Mouse (Mus musculus) gastrocnemius, adult 2 months (tissue): ENCODE results near the gene Htr2a. TPM values are rescaled to one million over a fixed set of nuclear protein-coding genes. Genes with fewer than 3 reads are reported as not detected.
A peak's percentile ranks its signal among the peaks of the same experiment; 100 is the strongest.

Experiments
- DNase-seq: peaks from one replicate; pipeline ENCODE4 v3.0.0; 2022
- H3K27ac ChIP-seq: fragments of 200-600 bp; 2 replicates; pipeline ENCODE4 v1.8.1; 2022; ENCODE audit warnings: mild to moderate bottlenecking
- H3K4me3 ChIP-seq: fragments of 200-600 bp; 2 replicates; pipeline ENCODE4 v1.8.1; 2022; ENCODE audit warnings: mild to moderate bottlenecking, moderate library complexity
- CTCF ChIP-seq: fragments of 200-600 bp; IDR thresholded peaks from 2 replicates; pipeline ENCODE4 v1.8.1; 2022; ENCODE audit warnings: antibody characterized with exemption, mild to moderate bottlenecking, moderate library complexity
- intact Hi-C: fragments of 180-260 bp; cut with DNase I; formaldehyde crosslinking; loops from one replicate; pipeline ENCODE4 v1.15.1; 2025
- total RNA-seq, 2 experiments: library from RNA; stranded (reverse); gene quantifications; 2 replicates each; pipeline ENCODE4 v1.2.3; 2021

The Htr2a gene
- total RNA-seq, 2 experiments from 2014 or later, result 0.15 to 0.20 TPM

- H3K27ac ChIP-seq, result no peak overlapping the region
- no peak for DNase-seq
- H3K4me3 ChIP-seq, result no peak overlapping the region
- no peak for TF ChIP-seq CTCF
- intact Hi-C loops, result no loop called here
These were observed 16.6 kb downstream of the Htr2a start for GRCm38 (mm10) chr14:74657227-74657626.

- intact Hi-C loops, result no loop called here
- DNase-seq, result no peak
- Histone ChIP-seq H3K4me3 (no peak overlapping the region), H3K27ac (no peak overlapping the region)
- TF ChIP-seq CTCF, result no peak
These were observed 18.8 kb downstream of the Htr2a start for GRCm38 (mm10) chr14:74659411-74659841.

GRCm38 (mm10) chr14:74672137-74673019 is 31.7 kb downstream of the Htr2a start:
- Histone ChIP-seq H3K4me3 (no peak overlapping the region), H3K27ac (no peak overlapping the region)
- no peak for TF ChIP-seq CTCF
- no peak for DNase-seq
- intact Hi-C loops, result no loop called here

- intact Hi-C loops, result no loop called here
- H3K4me3 ChIP-seq, result no peak overlapping the region
- DNase-seq, result no peak
- H3K27ac ChIP-seq, result no peak overlapping the region
- no peak for TF ChIP-seq CTCF
These were observed 32.3 kb downstream of the Htr2a start for GRCm38 (mm10) chr14:74673020-74673350.

- DNase-seq, result no peak
- intact Hi-C loops, result no loop called here
- Histone ChIP-seq H3K27ac (no peak overlapping the region), H3K4me3 (no peak overlapping the region)
- TF ChIP-seq CTCF, result no peak
These were observed 32.9 kb downstream of the Htr2a start for GRCm38 (mm10) chr14:74673584-74673983.

GRCm38 (mm10) chr14:74679841-74680240 is 39.2 kb downstream of the Htr2a start:
- intact Hi-C loops, result no loop called here
- no peak overlapping the region for H3K4me3 ChIP-seq
- DNase-seq, result no peak
- TF ChIP-seq CTCF, result no peak
- H3K27ac ChIP-seq, result no peak overlapping the region

GRCm38 (mm10) chr14:74684298-74684978 is 43.8 kb downstream of the Htr2a start:
- H3K27ac ChIP-seq, result no peak overlapping the region
- H3K4me3 ChIP-seq, result no peak overlapping the region
- no peak for DNase-seq
- no peak for TF ChIP-seq CTCF
- intact Hi-C loops, result no loop called here

GRCm38 (mm10) chr14:74691963-74692362 is 51.3 kb downstream of the Htr2a start:
- intact Hi-C loops, result no loop called here
- H3K4me3 ChIP-seq, result no peak overlapping the region
- no peak for TF ChIP-seq CTCF
- no peak overlapping the region for H3K27ac ChIP-seq
- no peak for DNase-seq

- Histone ChIP-seq H3K4me3 (no peak overlapping the region), H3K27ac (no peak overlapping the region)
- no peak for DNase-seq
- intact Hi-C loops, result no loop called here
- TF ChIP-seq CTCF, result no peak
These were observed 56.1 kb downstream of the Htr2a start for GRCm38 (mm10) chr14:74696766-74697165.

GRCm38 (mm10) chr14:74697432-74697831 is 56.8 kb downstream of the Htr2a start:
- H3K27ac ChIP-seq, result no peak overlapping the region
- TF ChIP-seq CTCF, result no peak
- no peak for DNase-seq
- intact Hi-C loops, result no loop called here
- H3K4me3 ChIP-seq, result no peak overlapping the region

GRCm38 (mm10) chr14:74699241-74699640 is 58.6 kb downstream of the Htr2a start:
- TF ChIP-seq CTCF, result no peak
- intact Hi-C loops, result no loop called here
- no peak overlapping the region for H3K4me3 ChIP-seq
- H3K27ac ChIP-seq, result no peak overlapping the region
- no peak for DNase-seq

- Histone ChIP-seq H3K4me3 (no peak overlapping the region), H3K27ac (no peak overlapping the region)
- intact Hi-C loops, result loop anchor here (10.0 kb wide), 2 partner anchors 59 to 929 kb away; partner anchors contain the start of gene Htr2a
- no peak for DNase-seq
- TF ChIP-seq CTCF, result no peak
These were observed 63.3 kb downstream of the Htr2a start for GRCm38 (mm10) chr14:74703930-74704329.

GRCm38 (mm10) chr14:74709054-74709453 is 68.4 kb downstream of the Htr2a start:
- H3K4me3 ChIP-seq, result no peak overlapping the region
- peak; percentile 68 for TF ChIP-seq CTCF
- DNase-seq, result no peak
- H3K27ac ChIP-seq, result no peak overlapping the region
- intact Hi-C loops, result loop anchor here (10.0 kb wide), 2 partner anchors 64 to 934 kb away; partner anchors contain the start of gene Htr2a
